Mouse (Mus musculus) cerebellum, postnatal 36 days (tissue): Measurements from ENCODE around the gene Fndc5.
A peak's percentile ranks its signal among the peaks of the same experiment; 100 is the strongest.

Experiments used
- DNase-seq, 2 experiments: peaks; one replicate each; pipeline ENCODE4 v3.0.0; 2021 to 2022; ENCODE audit warnings: mixed read lengths in 2 of 2

The Fndc5 gene

DNA sequence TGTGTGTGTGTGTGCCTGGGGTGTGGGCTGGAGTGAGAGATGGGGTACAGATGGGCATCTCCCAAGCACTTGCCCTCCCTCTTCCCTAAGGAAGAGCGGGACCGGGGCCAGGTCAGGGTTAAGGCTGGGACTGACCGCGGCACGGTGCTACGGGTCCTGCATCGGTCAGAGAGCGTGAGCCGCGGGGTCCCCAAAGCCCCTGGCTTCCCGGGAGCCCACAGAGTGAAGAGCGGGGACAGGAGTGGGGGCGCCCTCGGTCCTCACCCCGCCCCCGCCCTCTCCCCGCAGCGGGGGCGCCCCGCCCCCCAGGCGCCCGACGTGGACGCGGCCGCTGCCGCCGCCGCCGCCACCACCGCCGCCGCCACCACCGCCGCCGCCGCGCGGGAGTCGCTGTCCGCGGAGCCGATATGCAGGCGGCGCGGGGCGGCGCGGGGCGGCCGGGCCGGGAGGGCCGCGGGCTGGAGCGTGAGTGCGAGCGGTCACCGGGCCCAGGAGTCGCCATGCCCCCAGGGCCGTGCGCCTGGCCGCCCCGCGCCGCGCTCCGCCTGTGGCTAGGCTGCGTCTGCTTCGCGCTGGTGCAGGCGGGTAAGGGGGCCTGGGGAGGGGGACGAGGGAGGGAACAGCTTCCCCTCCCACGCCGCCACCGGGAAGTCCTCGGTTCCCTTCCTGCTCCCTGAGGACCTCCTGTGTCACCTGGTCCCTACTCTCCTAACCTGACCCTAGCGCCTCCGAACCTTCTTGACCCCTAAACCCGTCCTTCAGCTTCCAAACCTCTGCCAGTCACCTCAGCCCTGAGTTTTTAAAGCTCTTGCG is at the start of gene Fndc5:
Gene Fndc5, plus strand, starts transcription at position 421 of the 813 bp plus-strand sequence.
- DNase-seq: peak; percentile 55 to 64

DNA sequence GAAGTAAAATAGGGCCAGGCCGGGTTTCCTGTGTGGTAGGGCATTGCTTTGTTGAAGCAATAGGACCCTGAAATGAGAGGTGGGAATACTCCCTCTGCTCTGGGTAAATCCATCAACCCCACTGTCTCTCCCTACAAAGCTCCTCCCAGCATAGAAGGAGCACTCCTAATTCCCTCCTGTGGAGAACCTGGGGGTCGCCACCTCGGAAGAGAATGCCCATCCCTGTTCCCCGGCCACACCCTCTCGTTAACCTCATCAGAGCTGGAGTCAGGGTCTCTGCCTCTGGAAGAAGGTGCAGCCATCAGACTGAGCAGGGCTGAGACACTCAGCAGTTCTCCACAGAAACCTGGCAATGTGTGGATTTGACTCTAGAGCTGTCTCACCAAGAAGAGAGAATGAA is 48.9 kb upstream of the Fndc5 start:
- no peak for DNase-seq

DNA sequence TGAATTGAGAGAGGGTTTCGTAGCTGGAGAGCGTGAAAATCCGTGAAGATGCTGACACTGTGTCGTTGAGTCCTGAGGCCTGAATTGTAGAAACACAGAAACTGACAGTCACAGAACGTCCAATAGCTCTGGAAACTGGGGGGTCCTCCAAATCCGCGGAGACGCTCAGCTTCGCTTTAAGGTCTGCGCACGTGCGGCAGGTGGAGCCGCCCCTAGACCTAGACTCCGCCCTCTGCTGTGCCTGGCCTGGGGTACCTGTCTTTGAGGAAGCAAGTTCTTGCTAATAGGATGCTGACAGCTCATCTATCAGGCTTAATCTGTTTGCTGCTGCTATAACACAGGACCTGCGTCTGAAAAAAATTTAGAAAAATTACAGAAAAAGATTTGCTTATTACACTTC is 41.5 kb upstream of the Fndc5 start:
- DNase-seq: no peak

DNA sequence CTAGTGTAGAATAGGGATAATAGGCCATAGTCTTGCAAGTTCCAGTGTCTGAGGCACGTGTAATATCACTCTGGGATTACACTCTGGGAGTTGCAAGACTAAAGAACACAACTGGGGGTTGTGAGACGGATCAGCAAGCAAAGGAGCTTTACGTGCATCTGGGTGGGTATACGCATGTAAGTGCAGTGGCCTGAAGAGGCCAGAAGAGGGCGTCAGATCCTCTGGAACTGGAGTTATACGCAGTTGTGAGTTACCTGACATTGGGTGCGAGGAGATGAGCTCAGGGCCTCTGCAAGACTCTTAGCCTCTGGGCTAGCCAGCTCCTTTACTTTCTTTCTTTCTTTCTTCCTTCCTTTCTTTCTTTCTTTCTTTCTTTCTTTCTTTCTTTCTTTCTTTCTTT is 39.8 kb upstream of the Fndc5 start:
- DNase-seq: no peak

DNA sequence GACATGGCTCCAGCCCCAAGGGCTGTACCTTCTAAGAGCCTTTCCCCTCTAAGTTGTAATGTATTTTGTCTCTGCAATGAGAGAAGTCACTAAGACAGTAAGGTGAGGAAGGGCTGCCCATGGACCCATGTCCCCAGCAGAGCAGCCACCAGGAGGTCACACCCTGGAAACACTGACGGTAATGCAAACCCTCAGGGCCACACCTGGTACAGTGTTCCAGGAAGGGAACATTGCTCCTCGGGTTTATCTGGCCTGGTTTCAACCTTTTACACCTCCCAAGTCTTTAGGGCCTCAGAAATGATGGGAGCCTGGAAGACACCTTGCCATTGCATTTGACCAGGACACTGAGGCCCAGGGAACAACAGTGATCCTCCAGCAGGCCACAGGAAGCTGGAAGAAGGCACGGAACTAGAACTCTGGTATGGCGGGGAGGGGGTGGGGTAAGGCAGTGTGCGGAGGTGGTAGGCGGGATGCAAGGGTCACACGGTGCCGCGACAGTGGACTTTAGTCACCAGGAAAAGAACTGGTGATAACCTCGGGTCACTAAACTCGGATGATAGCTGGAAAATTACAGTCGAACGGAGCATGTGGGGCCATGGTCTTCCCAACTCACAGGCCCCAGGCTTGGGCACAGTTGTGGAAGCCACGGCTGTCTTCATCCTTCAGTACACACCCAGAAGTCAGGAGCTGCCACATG is 34.5 kb upstream of the Fndc5 start:
- no peak for DNase-seq

DNA sequence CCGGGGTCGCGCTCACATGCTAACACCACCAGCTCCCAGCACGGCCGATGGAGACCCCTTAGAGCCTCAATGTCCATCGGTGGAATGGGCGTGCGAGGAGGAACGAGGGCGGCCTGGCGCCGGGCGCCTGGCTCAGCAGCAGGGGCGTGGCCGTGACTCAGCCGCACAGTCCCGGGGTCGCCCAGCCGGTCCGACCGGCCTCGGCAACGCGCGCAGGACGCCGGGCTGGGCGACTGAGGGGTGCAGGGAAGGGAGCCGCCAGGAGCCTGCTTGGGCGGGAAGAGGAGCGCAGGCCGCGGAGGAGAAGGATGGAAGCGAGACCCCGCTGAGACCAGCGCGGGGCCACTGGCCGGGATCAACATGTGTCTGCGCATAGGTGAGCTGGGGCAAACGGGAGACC is 31.4 kb upstream of the Fndc5 start, which contains the start of gene Tmem54:
Gene Tmem54, plus strand, starts transcription at position 193 of the 400 bp plus-strand sequence.
- DNase-seq: no peak

DNA sequence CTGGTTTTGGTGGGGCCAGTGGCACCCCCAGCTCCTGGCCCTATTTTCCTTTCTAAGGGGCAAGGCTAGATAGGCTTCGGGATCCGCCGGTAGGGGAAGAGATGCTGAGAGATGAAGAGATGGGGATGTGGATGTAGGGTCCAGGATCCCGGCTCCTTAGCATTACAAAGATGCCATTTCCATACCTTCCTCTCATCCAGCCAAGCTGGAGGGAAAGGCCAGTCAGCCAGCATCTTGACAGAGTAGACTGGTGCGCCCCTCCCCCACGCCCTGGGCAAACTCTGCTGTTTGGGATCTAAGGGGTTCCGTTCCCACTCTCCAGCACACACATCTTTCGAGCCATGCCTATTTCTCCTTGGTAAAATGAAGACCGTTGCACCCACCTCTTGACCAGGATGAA is 30.7 kb upstream of the Fndc5 start:
- DNase-seq: no peak

DNA sequence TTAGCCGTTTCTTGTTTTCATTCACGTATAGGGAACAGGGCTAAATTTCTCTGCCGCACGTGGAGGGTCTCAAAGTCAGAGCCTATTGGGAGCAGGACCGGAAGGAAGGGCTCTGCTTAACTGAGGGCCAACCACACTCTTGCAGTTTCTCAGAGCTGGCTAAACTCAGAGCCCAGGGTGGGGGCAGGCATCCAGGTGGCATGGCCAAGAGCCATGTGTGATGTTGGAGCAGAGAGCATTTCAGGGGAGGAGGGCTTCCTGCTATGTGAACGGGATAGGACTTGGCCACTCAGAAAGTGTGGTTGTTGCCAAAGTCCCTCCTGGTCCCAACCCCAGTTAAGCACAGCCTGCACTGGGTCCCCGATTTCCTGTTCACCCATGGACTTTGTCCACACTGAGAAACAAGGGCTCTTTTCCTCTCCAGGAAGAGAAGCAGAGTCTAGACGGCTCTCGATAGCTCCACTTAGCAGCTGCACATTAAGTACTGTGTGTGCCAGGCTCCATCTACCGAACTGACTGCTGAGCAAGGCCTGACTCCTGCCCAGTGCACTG is 29.4 kb upstream of the Fndc5 start:
- DNase-seq: no peak

DNA sequence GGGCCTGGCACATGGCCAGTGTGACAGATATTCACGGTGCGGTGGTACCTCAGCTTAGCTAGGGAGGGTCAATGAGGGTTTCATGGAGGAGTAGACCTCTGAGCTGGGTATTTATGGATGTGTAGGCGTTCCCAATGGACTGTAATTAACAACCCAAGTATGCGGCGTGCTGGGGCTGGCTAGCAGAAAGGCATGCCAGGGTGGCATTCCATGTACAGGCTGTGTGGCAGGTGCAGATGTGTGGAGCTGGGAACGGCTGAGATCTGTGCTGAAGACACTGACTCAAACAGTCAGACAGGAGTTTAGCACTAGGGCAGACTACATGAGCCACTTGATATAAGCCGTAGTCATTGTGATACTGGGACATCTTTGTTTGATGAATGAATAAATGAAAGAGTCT is 28.2 kb upstream of the Fndc5 start:
- DNase-seq: no peak

DNA sequence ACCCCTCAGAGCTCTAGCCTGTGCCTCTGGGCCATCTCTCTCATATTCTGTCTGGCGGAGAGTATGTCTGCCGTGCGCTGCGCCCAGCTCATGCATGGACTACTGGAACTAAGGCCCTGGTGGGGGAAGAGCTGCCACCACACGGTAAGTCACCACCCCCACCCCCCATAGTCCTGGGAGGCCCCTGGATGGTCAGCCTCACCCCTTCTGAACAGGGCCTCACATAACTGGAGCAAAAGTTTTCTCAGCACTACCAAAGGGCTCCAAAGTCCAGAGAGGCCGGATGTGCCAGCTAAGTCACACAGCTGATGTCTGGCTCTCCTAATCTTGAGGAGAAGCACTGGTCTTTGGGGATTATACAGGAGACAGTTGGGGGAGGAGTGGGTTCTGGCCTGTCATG is 26.0 kb upstream of the Fndc5 start:
- DNase-seq: no peak

DNA sequence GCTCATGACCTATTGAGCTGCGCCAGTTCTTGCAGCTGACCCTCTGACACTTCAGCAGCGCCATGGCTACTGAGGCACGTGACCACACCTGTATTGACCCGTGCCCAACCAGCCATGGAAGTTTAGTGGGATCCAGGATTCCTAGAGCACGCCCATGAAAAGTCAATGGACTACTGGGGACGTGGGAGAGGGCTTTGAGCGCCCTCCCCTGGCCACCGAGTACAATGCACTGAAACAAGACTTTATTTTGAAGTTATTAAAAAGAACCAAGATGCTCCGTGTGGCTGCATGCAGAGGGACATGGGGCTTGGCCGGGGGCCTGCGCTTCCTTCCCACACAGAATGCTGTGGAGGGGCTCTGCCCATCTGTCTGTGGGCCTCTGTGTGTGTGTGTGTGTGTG is 25.4 kb upstream of the Fndc5 start:
- DNase-seq: no peak

DNA sequence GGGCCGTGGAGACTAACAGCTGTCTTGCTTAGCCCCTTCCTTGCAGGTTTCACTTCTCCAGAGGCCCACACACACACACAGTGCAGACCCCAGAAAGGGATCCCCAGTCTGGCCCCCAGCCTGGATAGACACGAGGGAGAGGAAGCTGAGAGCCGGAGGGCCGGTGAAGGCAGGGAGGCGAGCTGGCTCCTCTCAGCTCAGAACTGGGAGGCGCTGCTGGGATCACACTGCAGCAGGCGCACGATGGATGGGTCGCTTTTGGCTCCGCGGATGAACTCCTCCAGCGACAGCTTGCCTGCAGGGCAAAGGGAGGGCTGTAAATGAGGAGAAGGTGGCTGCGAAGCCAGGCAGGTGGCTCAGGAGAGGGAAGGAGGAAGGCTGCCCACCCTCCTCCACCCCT is 24.6 kb upstream of the Fndc5 start:
- DNase-seq: no peak

DNA sequence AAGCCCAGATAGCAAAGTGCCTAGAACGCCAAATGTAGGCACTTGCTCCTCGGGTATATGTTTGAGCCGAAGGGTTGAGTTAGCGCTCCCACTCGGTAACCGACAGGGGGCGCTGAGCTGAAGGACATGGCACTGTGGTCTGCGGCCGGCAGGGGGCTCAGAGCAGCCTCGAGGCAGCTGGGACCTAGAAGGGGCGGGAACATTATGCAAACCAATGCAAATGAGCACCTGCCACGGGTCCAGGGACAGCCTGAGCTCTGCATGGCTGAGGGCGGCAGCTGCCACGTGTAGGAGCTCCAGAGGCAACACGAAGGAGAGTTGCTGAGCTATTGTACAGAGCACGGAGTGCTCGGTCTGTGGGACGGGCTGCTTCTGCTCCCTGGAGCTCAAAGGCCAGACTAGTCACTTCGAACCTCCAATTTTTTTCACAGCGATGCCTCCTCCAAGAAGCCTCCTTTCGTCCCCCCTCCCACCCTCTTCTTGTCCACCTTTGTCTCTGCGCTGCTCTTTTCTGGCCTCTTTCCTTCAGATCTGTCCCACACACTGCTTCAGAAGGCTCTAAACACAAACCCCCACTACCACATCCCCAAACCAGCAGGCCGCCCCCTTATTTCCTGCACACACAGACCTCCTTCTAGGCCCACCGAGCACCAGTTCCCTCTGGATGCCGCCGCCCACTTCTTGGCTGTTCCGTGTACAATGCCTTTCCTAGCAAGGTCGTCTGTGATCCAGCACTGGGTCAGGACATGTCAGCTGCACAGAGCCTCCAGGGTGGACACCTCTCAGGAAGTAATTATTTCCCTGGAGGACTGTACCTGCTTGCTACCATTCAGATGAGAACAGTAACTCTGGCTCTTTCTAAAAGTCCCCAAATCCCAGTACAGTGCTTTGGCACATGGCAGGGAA is 23.5 kb upstream of the Fndc5 start:
- DNase-seq: peak; percentile 83 to 89

DNA sequence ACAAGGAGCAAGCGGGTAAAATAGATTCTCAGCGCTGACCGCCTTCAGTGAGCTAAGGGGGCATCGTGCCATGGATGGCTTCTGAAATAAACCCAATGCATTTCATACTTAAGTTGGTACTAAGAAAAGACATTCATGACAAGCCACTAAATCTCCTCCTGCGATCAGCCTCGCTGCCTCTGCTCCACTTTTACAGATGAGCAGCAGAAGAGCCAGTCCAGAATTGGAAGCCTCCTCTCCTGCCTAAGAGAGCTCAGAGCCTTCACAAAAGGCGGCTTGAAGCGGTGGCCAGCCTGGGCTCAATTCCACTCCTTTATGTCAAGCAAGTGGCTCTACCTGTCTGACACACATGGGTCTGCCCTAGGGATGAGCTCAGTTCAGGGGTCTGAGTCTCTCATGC is 20.1 kb upstream of the Fndc5 start:
- DNase-seq: no peak

DNA sequence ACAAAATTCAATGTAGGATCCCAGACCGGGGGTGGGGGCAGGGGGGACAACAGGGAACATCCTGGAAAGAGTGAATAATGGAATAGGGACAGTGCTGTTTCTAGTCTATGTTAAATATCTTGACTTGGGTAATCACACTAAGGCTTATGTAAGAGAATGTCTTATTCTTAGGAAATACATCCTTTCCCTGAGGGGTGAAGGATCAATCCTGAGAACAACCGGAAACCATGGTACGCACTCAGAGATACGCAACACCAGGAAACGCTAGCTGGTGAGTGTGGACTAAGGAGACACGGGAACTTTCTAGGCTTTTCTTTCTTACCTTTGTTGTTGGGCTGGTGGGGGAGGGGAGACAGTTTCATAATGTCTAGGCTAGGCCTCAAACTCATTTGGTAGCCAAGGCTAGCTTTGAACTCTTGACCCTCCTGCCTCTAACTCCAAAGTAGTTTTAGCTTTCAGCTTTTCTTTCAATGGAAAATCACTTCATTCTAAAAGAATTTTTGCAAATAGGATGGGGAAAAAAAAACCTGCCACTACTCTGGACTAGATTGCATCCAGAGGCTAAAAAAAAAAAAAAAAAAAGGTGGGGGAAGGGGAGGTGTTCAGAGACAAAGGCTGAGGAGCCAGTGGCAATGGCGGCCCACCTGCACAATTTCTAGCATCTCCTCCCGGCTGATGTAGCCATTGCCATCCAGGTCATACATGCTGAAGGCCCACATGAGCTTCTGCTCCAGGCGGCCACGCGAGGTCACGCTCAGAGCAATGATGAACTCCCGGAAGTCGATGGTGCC is 18.9 kb upstream of the Fndc5 start:
- peak in 1 of 2 experiments; percentile 2 for DNase-seq

DNA sequence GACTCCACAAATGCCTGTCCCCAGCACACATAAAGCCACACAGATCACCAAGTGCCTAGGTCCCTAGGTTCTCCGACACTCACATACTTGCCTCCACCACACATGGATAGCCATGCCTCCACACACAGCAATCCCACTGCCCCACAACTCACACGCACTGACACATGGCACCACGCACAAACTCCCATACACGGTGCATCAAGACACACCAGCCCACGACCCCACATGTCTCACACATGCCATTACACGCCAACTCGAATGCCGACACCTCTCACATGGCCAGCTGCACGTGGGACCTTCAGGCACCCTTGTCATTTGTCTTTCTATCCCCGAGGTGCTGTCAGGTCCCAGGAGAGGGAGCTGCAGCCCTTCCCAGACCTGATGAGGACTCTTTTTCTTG is 17.1 kb upstream of the Fndc5 start:
- peak in 1 of 2 experiments; percentile 1 for DNase-seq

DNA sequence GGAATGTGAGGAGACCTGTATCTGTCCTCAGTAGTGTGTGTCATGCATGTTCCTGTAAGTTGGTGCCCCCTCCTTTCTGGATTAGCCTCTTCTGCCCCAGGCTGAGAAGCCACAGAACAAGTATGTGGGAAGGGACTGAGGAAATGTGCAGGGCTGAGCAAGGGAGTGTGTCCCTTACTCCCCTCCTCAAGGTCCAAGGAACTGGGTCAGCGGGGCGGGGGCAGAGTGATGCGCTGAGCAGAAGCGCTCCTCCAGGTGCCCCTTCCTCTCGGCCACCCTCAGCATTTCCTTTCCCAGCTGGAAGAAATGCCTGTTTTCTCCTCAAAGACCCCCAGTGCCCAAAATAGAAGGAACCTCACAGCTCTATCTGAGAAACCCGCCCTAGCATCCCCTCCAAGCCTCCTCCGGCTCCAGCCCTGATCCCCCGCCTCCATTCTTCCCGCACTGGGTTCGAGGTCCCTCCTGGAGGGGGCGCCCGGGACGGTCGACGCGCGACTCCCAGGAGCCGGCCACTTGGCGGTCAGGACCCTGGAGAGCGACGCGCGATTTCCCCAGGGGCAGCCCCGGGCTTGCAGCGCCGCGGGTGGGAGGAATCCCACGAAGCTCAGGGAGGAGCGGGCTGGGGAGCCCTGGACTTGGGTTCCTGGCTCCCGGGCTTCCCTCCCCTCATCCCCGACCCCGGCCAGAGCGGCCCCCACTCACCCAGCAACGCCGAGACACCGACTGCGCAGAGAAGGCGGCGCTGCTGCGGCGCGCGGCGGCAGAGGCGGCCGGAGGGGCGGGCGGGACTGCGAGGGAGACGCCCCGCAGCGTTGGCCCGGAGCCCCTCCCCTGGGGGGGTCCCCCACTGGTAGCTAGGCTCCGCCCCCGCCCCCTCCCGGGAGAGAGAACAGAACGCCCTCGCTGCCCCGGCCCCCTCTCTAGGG is 16.0 kb upstream of the Fndc5 start:
- DNase-seq: peak in 1 of 2 experiments; percentile 44

DNA sequence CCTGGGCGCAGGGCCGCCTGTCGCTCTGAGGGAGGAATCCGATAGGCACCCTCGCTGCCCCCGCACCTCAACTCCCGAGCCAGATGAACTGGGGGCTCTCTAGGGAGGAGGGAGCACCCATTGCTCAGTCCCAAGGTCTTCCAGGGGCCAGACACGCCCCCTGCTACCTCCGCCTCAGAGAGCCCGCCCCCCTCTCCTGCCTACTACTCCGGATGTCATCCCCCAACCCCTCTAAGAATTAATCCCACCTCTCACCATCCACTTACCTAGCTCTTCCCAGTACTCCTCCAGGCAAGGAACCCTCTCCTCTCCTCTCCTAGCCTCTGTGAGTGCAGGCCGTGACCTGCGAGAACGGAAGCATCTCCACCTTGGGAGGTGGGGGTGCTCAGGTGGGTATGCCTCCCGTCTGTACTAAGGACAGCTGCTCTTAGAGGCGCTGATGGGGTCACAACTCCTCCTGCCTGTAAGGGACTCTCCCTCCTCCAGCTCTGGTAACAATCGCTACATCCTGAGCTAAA is 15.2 kb upstream of the Fndc5 start, which contains the start of gene Hpca:
Gene Hpca, minus strand, starts transcription at position 468 of the 518 bp plus-strand sequence.
- peak in 1 of 2 experiments; percentile 4 for DNase-seq

DNA sequence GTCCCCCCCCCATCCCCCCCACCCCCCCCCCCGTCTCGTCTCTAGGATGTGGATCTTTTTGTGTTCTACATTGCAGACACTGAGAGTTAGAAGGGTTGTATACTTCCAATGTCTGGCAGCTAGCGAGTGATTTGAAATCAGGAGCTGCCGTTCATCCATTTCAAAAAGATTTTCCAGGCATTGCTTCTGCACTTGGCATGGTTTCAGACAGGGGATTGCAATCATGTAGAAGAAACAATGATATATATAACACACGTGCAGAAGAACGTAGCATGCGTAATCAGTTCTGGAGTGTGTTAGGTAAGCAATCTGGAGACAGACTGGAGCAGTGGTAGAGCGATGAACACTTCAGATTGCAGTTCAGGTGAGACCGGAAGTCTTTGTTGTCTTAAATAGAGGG is 14.7 kb upstream of the Fndc5 start:
- DNase-seq: no peak

DNA sequence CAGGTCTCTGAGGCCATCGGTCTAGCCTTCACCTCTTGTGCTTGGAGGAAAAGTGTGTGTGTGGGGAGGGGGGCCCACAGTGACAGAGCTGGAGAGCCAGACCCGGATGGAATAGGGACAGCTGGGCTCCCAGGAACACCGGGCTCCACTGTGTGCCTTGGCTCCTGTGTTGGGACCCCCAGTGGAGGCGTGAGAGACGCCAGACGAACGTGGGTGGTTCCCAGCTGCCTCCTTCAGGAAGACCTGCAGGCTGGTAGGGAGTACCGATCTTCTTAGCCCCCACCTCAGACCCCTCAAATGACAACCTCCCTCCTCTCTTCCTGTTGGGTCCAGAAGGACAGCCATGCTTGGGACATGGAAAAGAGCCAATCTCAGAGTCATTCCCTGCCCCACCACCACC is 14.1 kb upstream of the Fndc5 start:
- DNase-seq: peak in 1 of 2 experiments; percentile 7
